Mouse (Mus musculus): ENCODE results near the gene Rfng. TPM values are rescaled to one million over a fixed set of nuclear protein-coding genes. Genes with fewer than 3 reads are reported as not detected.

Rfng gene
- polyA plus RNA-seq, 1 experiment: 8.9 TPM

DNA sequence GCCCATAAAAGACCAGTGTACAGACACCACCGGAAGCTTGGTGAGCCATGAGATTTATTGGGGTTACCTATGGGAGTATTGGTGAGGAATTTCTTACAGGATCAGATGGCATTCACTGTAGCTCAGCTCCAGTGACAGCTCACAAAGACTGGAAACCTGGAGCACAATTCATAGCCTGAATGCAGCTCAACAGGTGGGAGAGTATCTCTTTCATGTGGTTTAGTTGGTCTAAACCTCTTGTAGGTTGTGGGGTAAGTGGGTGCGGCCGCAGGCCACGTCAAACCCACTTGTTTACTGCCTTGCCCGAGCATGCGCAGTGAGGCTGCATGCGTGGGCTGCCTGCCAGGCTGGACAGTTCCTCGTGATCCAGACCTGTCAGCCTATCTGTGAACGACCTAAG lies 23.8 kb downstream of the Rfng start:
- Histone ChIP-seq H3K36me3 (ENCODE audit: control insufficient read depth, insufficient read depth, low read length, poor library complexity, severe bottlenecking) (no peaks in the 10 kb centered on the region), H3K27ac (ENCODE audit: insufficient read depth, low read length) (no peak overlapping the region), H3K4me1 (ENCODE audit: control insufficient read depth, insufficient read depth, low read length) (peaks cover 2% of the 10 kb centered on the region), H3K9me3 (replicated peaks; ENCODE audit: control insufficient read depth, insufficient read depth, low read length, poor library complexity, severe bottlenecking) (peaks cover 19% of the 10 kb centered on the region), H3K27me3 (ENCODE audit: control insufficient read depth, insufficient read depth, low read length, poor library complexity, severe bottlenecking) (no peaks in the 10 kb centered on the region), H3K4me3 (ENCODE audit: low read depth, low read length) (no peak overlapping the region), H3K9ac (ENCODE audit: low read depth, poor library complexity, severe bottlenecking) (no peak overlapping the region)
- TF ChIP-seq EP300 (IDR thresholded peaks at IDR 0.05; ENCODE audit: insufficient read depth, low read depth, low read length) (no peak), POLR2A (IDR thresholded peaks at IDR 0.05; ENCODE audit: insufficient read depth, low read length) (no peak), CTCF (IDR thresholded peaks at IDR 0.05; ENCODE audit: low read depth, low read length) (no peak)

DNA sequence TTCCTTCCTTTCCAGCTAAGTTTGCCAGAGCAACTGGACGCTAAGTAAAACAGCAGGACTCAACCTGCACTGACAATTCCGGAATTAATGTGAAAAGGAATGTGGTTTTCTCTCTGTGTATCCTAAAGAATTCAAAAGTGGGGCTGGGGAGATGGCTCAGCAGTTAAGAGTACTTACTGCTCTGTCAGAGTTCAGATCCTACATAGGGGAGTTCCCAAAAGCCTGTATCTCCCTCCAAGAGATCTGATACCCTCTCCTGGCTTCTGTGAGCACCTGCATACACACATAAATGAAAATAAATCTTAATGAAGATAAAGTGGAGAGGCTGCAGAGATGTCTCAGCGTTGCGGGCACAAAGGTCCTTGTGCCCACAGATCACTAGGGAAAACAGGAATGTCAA lies 32.4 kb downstream of the Rfng start:
- Histone ChIP-seq H3K4me3 (ENCODE audit: low read depth, low read length) (no peak overlapping the region), H3K27ac (ENCODE audit: insufficient read depth, low read length) (no peak overlapping the region), H3K9me3 (replicated peaks; ENCODE audit: control insufficient read depth, insufficient read depth, low read length, poor library complexity, severe bottlenecking) (peaks cover under 1% of the 10 kb centered on the region; the same call in 1 of the 2 replicates), H3K27me3 (ENCODE audit: control insufficient read depth, insufficient read depth, low read length, poor library complexity, severe bottlenecking) (no peaks in the 10 kb centered on the region), H3K4me1 (ENCODE audit: control insufficient read depth, insufficient read depth, low read length) (no peaks in the 10 kb centered on the region), H3K36me3 (ENCODE audit: control insufficient read depth, insufficient read depth, low read length, poor library complexity, severe bottlenecking) (no peaks in the 10 kb centered on the region), H3K9ac (ENCODE audit: low read depth, poor library complexity, severe bottlenecking) (no peak overlapping the region)
- no peak for TF ChIP-seq EP300 (IDR thresholded peaks at IDR 0.05; ENCODE audit: insufficient read depth, low read depth, low read length)
- TF ChIP-seq CTCF (IDR thresholded peaks at IDR 0.05; ENCODE audit: low read depth, low read length): no peak
- no peak for TF ChIP-seq POLR2A (IDR thresholded peaks at IDR 0.05; ENCODE audit: insufficient read depth, low read length)

DNA sequence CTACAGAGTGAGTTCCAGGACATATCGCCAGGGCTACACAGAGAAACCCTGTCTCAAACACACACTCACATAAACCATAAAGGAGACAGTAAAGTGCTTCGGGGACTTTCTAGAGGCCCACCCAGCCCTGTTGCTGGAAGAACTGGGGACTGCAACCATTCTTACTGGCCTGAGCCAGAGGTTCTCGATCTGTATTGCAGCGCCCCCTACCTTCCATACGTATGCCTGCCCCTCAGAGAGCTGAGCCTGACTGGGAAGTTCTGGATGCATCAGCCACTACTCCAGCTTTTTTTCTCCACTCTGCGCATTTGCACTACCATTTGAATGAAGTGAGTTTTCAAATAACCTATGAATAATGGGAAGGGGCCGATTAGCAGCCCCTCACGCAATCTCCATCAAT lies 34.6 kb downstream of the Rfng start:
- TF ChIP-seq EP300 (IDR thresholded peaks at IDR 0.05; ENCODE audit: insufficient read depth, low read depth, low read length) (no peak), CTCF (IDR thresholded peaks at IDR 0.05; ENCODE audit: low read depth, low read length) (peak; percentile 87), POLR2A (IDR thresholded peaks at IDR 0.05; ENCODE audit: insufficient read depth, low read length) (no peak)
- Histone ChIP-seq H3K9ac (ENCODE audit: low read depth, poor library complexity, severe bottlenecking) (no peak overlapping the region), H3K4me3 (ENCODE audit: low read depth, low read length) (no peak overlapping the region), H3K4me1 (ENCODE audit: control insufficient read depth, insufficient read depth, low read length) (no peaks in the 10 kb centered on the region), H3K36me3 (ENCODE audit: control insufficient read depth, insufficient read depth, low read length, poor library complexity, severe bottlenecking) (no peaks in the 10 kb centered on the region), H3K27ac (ENCODE audit: insufficient read depth, low read length) (no peak overlapping the region), H3K27me3 (ENCODE audit: control insufficient read depth, insufficient read depth, low read length, poor library complexity, severe bottlenecking) (no peaks in the 10 kb centered on the region), H3K9me3 (replicated peaks; ENCODE audit: control insufficient read depth, insufficient read depth, low read length, poor library complexity, severe bottlenecking) (no peaks in the 10 kb centered on the region)

DNA sequence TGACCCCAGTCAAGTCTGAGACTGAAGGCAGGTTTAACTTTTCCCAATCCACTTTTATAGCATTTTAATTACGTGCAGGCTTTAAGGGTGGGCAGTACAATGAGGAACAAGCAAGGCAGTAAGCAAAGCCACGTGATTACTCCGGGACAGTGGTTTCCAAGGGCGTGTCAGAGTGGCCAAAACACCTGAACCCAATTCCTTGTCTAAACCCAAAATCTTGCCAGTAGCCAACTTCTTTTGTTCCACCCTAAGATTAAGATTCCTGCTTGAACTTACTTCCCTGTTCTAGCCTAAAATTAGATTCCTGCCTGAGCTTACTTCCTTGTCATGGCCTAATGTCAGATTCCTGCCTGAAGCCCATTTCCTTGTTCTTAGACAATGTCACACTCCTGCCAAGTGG lies 36.0 kb downstream of the Rfng start:
- H3K36me3 ChIP-seq (ENCODE audit: control insufficient read depth, insufficient read depth, low read length, poor library complexity, severe bottlenecking): no peaks in the 10 kb centered on the region
- H3K27me3 ChIP-seq (ENCODE audit: control insufficient read depth, insufficient read depth, low read length, poor library complexity, severe bottlenecking): no peaks in the 10 kb centered on the region
- H3K27ac ChIP-seq (ENCODE audit: insufficient read depth, low read length): no peak overlapping the region
- H3K9me3 ChIP-seq (replicated peaks; ENCODE audit: control insufficient read depth, insufficient read depth, low read length, poor library complexity, severe bottlenecking): no peaks in the 10 kb centered on the region
- TF ChIP-seq CTCF (IDR thresholded peaks at IDR 0.05; ENCODE audit: low read depth, low read length) (no peak), EP300 (IDR thresholded peaks at IDR 0.05; ENCODE audit: insufficient read depth, low read depth, low read length) (no peak), POLR2A (IDR thresholded peaks at IDR 0.05; ENCODE audit: insufficient read depth, low read length) (no peak)
- H3K4me3 ChIP-seq (ENCODE audit: low read depth, low read length): no peak overlapping the region
- no peaks in the 10 kb centered on the region for H3K4me1 ChIP-seq (ENCODE audit: control insufficient read depth, insufficient read depth, low read length)
- H3K9ac ChIP-seq (ENCODE audit: low read depth, poor library complexity, severe bottlenecking): no peak overlapping the region

DNA sequence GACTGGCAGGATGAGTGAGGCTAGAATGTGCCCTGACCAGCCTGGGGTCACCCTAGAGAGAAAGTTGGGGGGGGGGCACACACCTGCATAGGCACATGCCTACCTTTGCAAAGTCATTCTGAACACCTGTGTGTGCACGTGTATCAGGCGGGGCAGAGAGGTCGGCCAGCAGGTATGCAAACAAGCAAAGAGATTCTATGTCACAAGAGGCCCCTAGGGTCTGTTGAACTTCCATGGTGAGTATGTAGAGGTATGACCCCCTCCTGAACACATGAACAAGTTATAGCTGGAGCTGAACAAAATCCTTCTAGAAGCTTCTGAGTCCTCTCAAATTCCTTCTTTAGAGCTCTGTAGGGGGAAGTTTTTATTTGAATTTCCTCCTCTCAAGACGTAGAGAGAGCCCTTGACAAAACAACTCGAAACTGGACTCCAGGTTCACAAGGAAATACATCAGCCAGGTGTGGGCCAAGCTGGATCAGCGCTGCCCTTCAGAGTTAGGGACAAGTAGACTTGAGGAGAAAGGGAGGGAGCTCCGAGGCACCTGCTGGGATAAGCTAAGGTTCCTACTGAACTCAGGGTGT lies 39.8 kb downstream of the Rfng start:
- no peak overlapping the region for H3K4me3 ChIP-seq (ENCODE audit: low read depth, low read length)
- no peaks in the 10 kb centered on the region for H3K9me3 ChIP-seq (replicated peaks; ENCODE audit: control insufficient read depth, insufficient read depth, low read length, poor library complexity, severe bottlenecking)
- H3K27me3 ChIP-seq (ENCODE audit: control insufficient read depth, insufficient read depth, low read length, poor library complexity, severe bottlenecking): no peaks in the 10 kb centered on the region
- no peaks in the 10 kb centered on the region for H3K4me1 ChIP-seq (ENCODE audit: control insufficient read depth, insufficient read depth, low read length)
- H3K27ac ChIP-seq (ENCODE audit: insufficient read depth, low read length): no peak overlapping the region
- TF ChIP-seq CTCF (IDR thresholded peaks at IDR 0.05; ENCODE audit: low read depth, low read length) (no peak), POLR2A (IDR thresholded peaks at IDR 0.05; ENCODE audit: insufficient read depth, low read length) (no peak), EP300 (IDR thresholded peaks at IDR 0.05; ENCODE audit: insufficient read depth, low read depth, low read length) (no peak)
- H3K36me3 ChIP-seq (ENCODE audit: control insufficient read depth, insufficient read depth, low read length, poor library complexity, severe bottlenecking): no peaks in the 10 kb centered on the region
- no peak overlapping the region for H3K9ac ChIP-seq (ENCODE audit: low read depth, poor library complexity, severe bottlenecking)

DNA sequence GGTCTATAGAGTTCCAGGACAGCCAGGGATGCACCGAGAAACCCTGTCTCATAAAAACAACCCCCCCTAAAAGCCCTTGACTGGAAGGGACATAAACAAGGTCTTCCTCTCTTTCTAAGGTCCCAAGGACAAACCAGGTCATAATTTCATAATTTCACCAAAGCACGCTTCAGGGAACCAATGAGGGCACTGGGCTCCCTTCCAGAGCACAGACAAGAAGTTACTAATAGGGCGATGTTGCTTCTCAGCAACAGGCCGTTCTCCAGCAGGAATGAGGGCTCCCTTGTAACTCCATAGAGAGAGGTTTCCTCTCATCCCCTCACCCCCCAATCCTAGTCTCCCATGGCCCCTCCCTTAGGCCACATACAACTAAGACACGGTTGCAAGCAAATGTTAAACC lies 43.0 kb downstream of the Rfng start:
- Histone ChIP-seq H3K36me3 (ENCODE audit: control insufficient read depth, insufficient read depth, low read length, poor library complexity, severe bottlenecking) (no peaks in the 10 kb centered on the region), H3K4me3 (ENCODE audit: low read depth, low read length) (no peak overlapping the region), H3K27me3 (ENCODE audit: control insufficient read depth, insufficient read depth, low read length, poor library complexity, severe bottlenecking) (no peaks in the 10 kb centered on the region), H3K9me3 (replicated peaks; ENCODE audit: control insufficient read depth, insufficient read depth, low read length, poor library complexity, severe bottlenecking) (no peaks in the 10 kb centered on the region), H3K27ac (ENCODE audit: insufficient read depth, low read length) (no peak overlapping the region), H3K4me1 (ENCODE audit: control insufficient read depth, insufficient read depth, low read length) (no peaks in the 10 kb centered on the region), H3K9ac (ENCODE audit: low read depth, poor library complexity, severe bottlenecking) (no peak overlapping the region)
- TF ChIP-seq CTCF (IDR thresholded peaks at IDR 0.05; ENCODE audit: low read depth, low read length): no peak
- TF ChIP-seq EP300 (IDR thresholded peaks at IDR 0.05; ENCODE audit: insufficient read depth, low read depth, low read length): no peak
- no peak for TF ChIP-seq POLR2A (IDR thresholded peaks at IDR 0.05; ENCODE audit: insufficient read depth, low read length)
